Mouse (Mus musculus) limb, embryonic 13.5 days (tissue): ENCODE measurements around the gene Polr1d. TPM values are rescaled to one million over a fixed set of nuclear protein-coding genes. Genes with fewer than 3 reads are reported as not detected.

Experiments used
- ATAC-seq: fragments of 200-750 bp; cut with Nextera tagmentation; 2 replicates; pipeline ENCODE4 v1.8.0; 2017; ENCODE audit warnings: low read depth, moderate number of reproducible peaks, moderate TSS enrichment; ENCODE audit not compliant: low FRiP score
- H3K27ac ChIP-seq: fragments of 300-500 bp; sonication (generic); 2 replicates; pipeline ENCODE4 v1.5.1; 2015; ENCODE audit warnings: inconsistent platforms, mild to moderate bottlenecking, moderate library complexity
- H3K27me3 ChIP-seq: fragments of 300-500 bp; sonication (generic); 2 replicates; pipeline ENCODE4 v1.6.1; 2015; ENCODE audit warnings: mild to moderate bottlenecking, inconsistent platforms
- H3K36me3 ChIP-seq: fragments of 300-500 bp; sonication (generic); 2 replicates; pipeline ENCODE4 v1.6.1; 2015; ENCODE audit warnings: inconsistent platforms, mild to moderate bottlenecking, moderate library complexity
- H3K4me1 ChIP-seq: fragments of 300-500 bp; sonication (generic); 2 replicates; pipeline ENCODE4 v1.6.1; 2015; ENCODE audit warnings: inconsistent platforms
- H3K4me2 ChIP-seq: fragments of 300-500 bp; sonication (generic); replicated peaks from 2 replicates; pipeline ENCODE4 v1.6.1; 2015; ENCODE audit warnings: inconsistent platforms, mild to moderate bottlenecking, moderate library complexity
- H3K4me3 ChIP-seq: fragments of 300-500 bp; sonication (generic); 2 replicates; pipeline ENCODE4 v1.5.1; 2015; ENCODE audit warnings: moderate library complexity, mild to moderate bottlenecking, inconsistent platforms
- H3K9ac ChIP-seq: fragments of 300-500 bp; sonication (generic); 2 replicates; pipeline ENCODE4 v1.6.1; 2015; ENCODE audit warnings: mild to moderate bottlenecking, inconsistent platforms
- H3K9me3 ChIP-seq: fragments of 300-500 bp; sonication (generic); 2 replicates; pipeline ENCODE4 v1.6.1; 2016; ENCODE audit warnings: inconsistent platforms
- WGBS: fragments of 180-500 bp; shearing (Covaris S2); methylation state at CpG from one replicate; pipeline ENCODE4 v1.1.7; 2015; 5-methylcytosine and 5-hydroxymethylcytosine counted together
- polyA plus RNA-seq: library from polyadenylated mRNA; unstranded; fragments of >200 nt; fragmentation: Nextera tagmentation; extraction: Ambion mirVana; gene quantifications from 2 replicates; pipeline ENCODE4 v1.2.1, GENCODE M21; 2015

Gene Polr1d
- polyA plus RNA-seq, 1 experiment from 2014 or later = 125 TPM

DNA sequence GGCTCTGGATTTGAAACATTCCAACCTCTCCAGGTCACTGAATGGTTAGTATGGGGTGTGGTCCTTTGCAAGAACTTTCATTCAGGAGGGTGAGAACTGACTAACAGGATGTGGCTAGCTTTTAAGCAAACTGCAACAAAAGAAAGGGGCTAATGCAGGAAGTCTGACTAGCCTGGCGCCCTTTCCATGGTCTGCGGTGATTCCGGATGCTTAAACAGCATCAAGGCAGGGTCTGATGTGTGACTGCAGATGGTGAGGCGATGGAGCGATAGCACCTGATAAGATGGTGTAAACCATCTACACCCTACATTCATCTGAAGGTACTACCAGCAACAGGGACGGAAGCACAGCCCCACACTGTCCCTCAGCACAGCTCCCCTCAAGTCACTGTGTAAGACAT lies 82.5 kb downstream of the Polr1d start:
- ATAC-seq = no peak
- Histone ChIP-seq H3K27me3 (peaks cover 14% of the 10 kb centered on the region), H3K36me3 (no peaks in the 10 kb centered on the region), H3K9me3 (no peaks in the 10 kb centered on the region; the same call in 1 of the 2 replicates), H3K27ac (no peak overlapping the region), H3K4me1 (peaks cover 15% of the 10 kb centered on the region), H3K4me2 (no peak overlapping the region), H3K9ac (no peak overlapping the region), H3K4me3 (no peak overlapping the region)
- WGBS = 87% methylated on average over 6 of the region's 6 CpGs

DNA sequence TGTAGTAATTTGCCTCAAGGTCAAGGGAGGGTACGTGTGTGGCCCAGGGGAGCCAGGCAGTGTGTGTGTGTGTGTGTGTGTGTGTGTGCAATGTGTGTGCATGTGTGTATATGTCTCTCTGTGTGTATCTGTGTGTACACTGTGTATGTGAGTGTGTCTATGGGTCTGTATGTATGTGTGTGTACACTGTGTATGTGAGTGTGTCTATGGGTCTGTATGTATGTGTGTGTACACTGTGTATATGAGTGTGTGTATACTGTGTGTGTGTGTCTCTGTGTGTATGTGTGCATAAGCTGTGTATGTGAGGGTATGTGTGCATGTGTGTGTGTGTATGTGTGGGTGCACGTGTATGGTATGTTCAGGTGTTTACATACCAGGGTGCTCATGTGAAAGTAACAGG lies 82.9 kb downstream of the Polr1d start:
- 85% methylated on average over 2 of the region's 2 CpGs for WGBS
- peaks cover 14% of the 10 kb centered on the region for H3K4me1 ChIP-seq
- no peak overlapping the region for H3K27ac ChIP-seq
- H3K36me3 ChIP-seq = no peaks in the 10 kb centered on the region
- H3K4me3 ChIP-seq = no peak overlapping the region
- H3K27me3 ChIP-seq = peaks cover 12% of the 10 kb centered on the region
- no peak overlapping the region for H3K9ac ChIP-seq
- H3K9me3 ChIP-seq = no peaks in the 10 kb centered on the region; the same call in 1 of the 2 replicates
- ATAC-seq = no peak
- H3K4me2 ChIP-seq = no peak overlapping the region

Other genes with a start within 250 kb of the Polr1d start
- gene Rpl21, start 244.2 kb upstream of the Polr1d start, polyA plus RNA-seq = 522 and 540 TPM in 2 replicates
- gene Rasl11a, start 232.0 kb upstream of the Polr1d start, polyA plus RNA-seq = 18.1 and 20.4 TPM in 2 replicates
- gene Gtf3a, start 128.4 kb upstream of the Polr1d start, polyA plus RNA-seq = 105 and 111 TPM in 2 replicates
- 27.3 and 27.4 TPM in 2 replicates for gene Mtif3, start 113.2 kb upstream of the Polr1d start, polyA plus RNA-seq
- gene Lnx2, start 464 bp upstream of the Polr1d start, polyA plus RNA-seq = 9.4 and 11.2 TPM in 2 replicates
- not detected in 2 replicates for gene Gsx1, start 111.6 kb downstream of the Polr1d start, polyA plus RNA-seq
- gene Pdx1, start 192.9 kb downstream of the Polr1d start, polyA plus RNA-seq = not detected in 2 replicates
- 0.06 TPM in 1 of 2 replicates, not detected in the other for gene Cdx2, start 230.2 kb downstream of the Polr1d start, polyA plus RNA-seq
- gene Urad, start 245.4 kb downstream of the Polr1d start, polyA plus RNA-seq = not detected in 2 replicates